In the genomic region with DNA sequence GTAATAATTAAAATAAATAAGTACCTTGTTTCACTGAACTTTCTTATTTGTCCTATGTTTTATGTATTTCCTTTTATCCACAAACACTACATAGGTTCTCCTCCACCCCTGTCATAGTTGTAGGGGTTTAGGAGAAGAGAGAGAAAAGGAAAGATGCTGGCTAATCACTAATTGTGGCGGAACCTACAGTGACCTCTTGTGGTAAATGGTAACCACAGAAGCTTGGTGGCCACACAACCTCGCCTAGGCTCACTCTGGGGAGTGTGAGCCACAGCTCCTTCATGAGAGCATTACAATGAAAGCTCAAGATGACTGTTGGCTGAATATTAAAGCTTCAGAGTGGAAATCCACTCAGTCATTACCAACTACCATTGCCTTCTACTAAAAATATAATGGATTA, we compare ENCODE assay signal across 13 mouse cellular contexts. TPM values are rescaled to one million over a fixed set of nuclear protein-coding genes. Genes with fewer than 3 reads are reported as not detected.
A peak's percentile ranks its signal among the peaks of the same experiment; 100 is the strongest.
DNase-seq lines count a peak whose midpoint lies in the region; ATAC-seq and TF ChIP-seq lines count a peak whose summit lies in the region.
"Had no signal": no experiment of that assay in that cellular context is flagged by ENCODE, and none has a peak within 500 bp of the region (broad histone marks: within the 10 kb centered on the region; RNA-seq: fewer than 3 reads in every experiment).

No protein-coding gene starts in this region.

- TF ChIP-seq POLR2A in cortical plate, adult 2 months (IDR thresholded peaks at IDR 0.05; ENCODE audit: extremely low read depth, insufficient read depth, low read length), result no peak

- no peak for ATAC-seq in inflammation-experienced regulatory T-cells, adult 6 months

- no peak overlapping the region for H3K4me3 ChIP-seq in cortical plate, adult 2 months (ENCODE audit: insufficient read depth, low read length)
- H3K4me3 ChIP-seq: embryonic facial prominence, embryonic 13.5 days had no signal

- H3K4me1 ChIP-seq in cortical plate, adult 2 months (ENCODE audit: control insufficient read depth, insufficient read depth, low read length), result no peaks in the 10 kb centered on the region; the same call in 1 of the 2 replicates
- H3K4me1 ChIP-seq: embryonic facial prominence, embryonic 13.5 days had no signal

- no peak overlapping the region for H3K27ac ChIP-seq in cortical plate, adult 2 months (ENCODE audit: insufficient read depth, low read length)
- H3K27ac ChIP-seq: embryonic facial prominence, embryonic 13.5 days had no signal

- DNase-seq in cerebellum, adult 9-10 months, result peak; percentile 7
- no peak for DNase-seq in cerebellum, postnatal 36 days
- peak; percentile 21 for DNase-seq in kidney, adult 9 months
- DNase-seq in kidney, adult 11 months, result no peak
- peak; percentile 53 for DNase-seq in 3T3-L1 (ENCODE audit: low read depth, low spot score)
- no peak for DNase-seq in right cerebral cortex, postnatal 10 days (ENCODE audit: low spot score in 2 of 2)
- DNase-seq: adrenal gland, postnatal 14 days; heart, adult 11 months; lung, adult 18-20 months had no signal

- peak; percentile 31; the same call in 1 of the 2 replicates for TF ChIP-seq CTCF in cortical plate, adult 2 months (IDR thresholded peaks at IDR 0.05; ENCODE audit: extremely low read depth, insufficient read depth, low read length)

RNA-seq across cellular contexts. Expression of gene Kcnh5, which starts 6.2 kb away (rescaled TPM):
- polyA plus RNA-seq in cortical plate, adult 2 months (2012; rRNA removed), result 10.0 and 11.5 TPM in 2 replicates
- polyA plus RNA-seq in inflammation-experienced regulatory T-cells, adult 6 months (2017; shearing (Covaris generic)), result not detected
- polyA plus RNA-seq: spleen, adult 2 months had no signal

Comparison
In these comparisons a context has a peak if more than half of its experiments do, and no peak if none do; other contexts are left out.
1. DNase-seq: peak in cerebellum, adult 9-10 months (single experiment), kidney, adult 9 months (single experiment) and 3T3-L1 (single experiment); none in cerebellum, postnatal 36 days (0 of 2), kidney, adult 11 months (single experiment) and right cerebral cortex, postnatal 10 days (0 of 2).
2. RNA of gene Kcnh5, which starts 6.2 kb away (polyA plus RNA-seq): 10.0 to 11.5 TPM in cortical plate, adult 2 months; not detected in inflammation-experienced regulatory T-cells, adult 6 months; every median in the first group is over 10 times any median in the second.